Mouse (Mus musculus) adrenal gland, adult 2 months (tissue): ENCODE results near the gene Phf19. TPM values are rescaled to one million over a fixed set of nuclear protein-coding genes. Genes with fewer than 3 reads are reported as not detected.

Source experiments
- DNase-seq: peaks from one replicate; pipeline ENCODE4 v3.0.0; 2021
- long read RNA-seq: library from polyadenylated mRNA; stranded (forward); transcript quantifications from one replicate; pipeline ENCODE4 v2.0.0, GENCODE M21; 2021
- polyA plus RNA-seq: library from polyadenylated mRNA; depleted of rRNA; stranded (reverse); fragments of >200 nt; gene quantifications from 2 replicates; pipeline ENCODE4 v1.2.3, GENCODE M21; 2012; rRNA removed
- total RNA-seq, 2 experiments: library from RNA; stranded (reverse); gene quantifications; 2 replicates each; pipeline ENCODE4 v1.2.3; 2021

Gene Phf19
- total RNA-seq: 1 to 10 TPM; 1.2 to 1.7 TPM
- 1.1 and 1.5 TPM in 2 replicates for polyA plus RNA-seq
- long read RNA-seq, partial matches to known transcripts: 1 of 2 reads
- long read RNA-seq, other reads (novel, unspliced or antisense): 1 of 2 reads

DNA sequence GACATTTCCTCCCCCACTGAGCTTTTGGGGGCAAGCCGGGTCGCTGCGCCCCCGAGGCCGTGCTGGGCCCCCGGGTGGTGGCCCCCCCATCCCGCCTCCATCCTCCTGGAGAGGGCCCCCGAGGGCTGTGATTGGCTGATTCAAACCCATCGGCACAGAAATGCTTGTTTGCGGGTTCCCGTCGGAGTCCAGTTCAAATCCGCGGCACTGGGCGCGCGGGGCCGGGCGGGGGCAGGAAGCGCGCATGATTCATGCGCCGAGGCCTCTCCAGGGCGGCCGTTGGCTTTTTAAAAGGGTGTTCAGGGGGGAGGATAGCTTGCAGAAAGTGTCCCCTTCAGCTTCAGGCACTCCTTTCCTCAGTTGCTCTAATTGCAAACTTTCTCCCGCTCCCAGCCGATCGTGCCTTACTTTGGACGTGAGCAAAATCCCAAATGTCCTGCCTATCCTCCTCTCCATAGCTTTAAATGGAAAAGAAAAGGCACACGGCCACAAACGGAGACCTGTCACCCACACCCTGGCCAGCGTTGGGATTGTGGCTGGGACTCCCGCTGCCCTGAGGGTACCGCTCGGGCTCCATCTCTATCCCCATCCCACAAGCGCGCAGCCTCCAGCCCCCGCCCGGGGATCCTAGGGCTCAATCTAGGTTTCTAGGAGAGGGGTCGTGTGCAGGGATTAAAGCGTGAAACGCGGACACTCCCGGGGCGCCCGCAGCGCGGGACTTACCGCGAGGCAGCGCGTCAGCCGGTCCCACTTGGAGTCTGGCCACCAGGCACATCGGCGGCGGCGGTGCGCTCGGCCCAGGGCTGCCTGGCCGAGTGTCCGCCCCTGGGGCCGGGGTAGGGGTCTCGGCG is at the start of gene Phf19:
Gene Phf19 (minus strand): TSS at position 809 of the 851 bp plus-strand sequence.
- peak; percentile 72 for DNase-seq

DNA sequence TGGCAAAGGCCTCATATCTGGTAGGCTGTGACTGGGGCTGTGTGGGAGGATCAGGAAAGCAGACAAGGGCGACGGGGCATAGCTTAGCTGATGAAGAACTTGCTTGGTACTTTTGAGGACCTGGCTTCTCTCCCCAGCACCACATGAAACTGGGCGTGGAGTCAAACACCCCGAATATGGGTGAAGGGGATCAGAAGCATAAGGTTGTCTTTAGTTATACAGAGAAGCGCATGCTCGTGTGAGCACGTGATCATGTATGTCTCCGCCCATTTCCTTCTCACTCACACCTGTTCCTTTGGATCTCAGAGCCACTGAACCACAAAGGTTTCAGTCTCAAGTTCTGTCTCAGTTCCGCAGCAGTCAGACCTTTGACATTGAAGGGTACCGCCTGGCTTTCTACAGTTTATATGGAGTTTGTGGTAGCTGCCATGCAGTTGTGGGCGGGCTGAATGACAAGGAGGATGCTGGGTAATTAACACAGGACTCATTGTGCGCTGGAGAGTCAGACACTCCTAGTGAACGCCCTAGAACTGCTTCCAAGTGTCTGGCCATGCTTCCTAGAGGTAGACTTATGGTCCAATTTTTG is 49.6 kb upstream of the Phf19 start:
- no peak for DNase-seq

DNA sequence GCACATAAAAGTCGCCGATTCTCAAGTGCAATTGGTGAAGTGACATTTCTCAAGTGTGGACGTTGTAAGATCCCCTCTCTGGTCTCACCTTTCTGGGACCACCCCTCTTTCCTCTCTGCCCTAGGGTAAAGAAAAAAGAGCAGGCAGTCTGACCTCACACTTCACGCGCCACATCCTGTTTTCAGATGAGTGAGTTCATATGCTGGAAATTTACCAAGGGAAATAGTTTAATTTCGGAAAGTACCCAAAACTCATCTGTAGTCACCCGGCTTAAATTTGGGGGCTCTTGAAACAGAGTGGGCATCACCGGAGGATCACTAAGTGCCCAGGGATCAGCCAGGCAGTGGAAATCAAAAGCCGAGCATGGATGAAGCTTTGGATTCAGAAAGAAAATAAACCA is 49.1 kb upstream of the Phf19 start:
- no peak for DNase-seq

GRCm38 (mm10) chr2:34962211-34962610 is 48.4 kb upstream of the Phf19 start:
- DNase-seq: no peak

- peak; percentile 72 for DNase-seq
Observed at GRCm38 (mm10) chr2:34961481-34962036, 47.7 kb upstream of the Phf19 start, which contains the start of gene Traf1. Gene Traf1 (minus strand): TSS chr2:34961772.

GRCm38 (mm10) chr2:34960966-34961365 is 47.1 kb upstream of the Phf19 start:
- DNase-seq: no peak

DNA sequence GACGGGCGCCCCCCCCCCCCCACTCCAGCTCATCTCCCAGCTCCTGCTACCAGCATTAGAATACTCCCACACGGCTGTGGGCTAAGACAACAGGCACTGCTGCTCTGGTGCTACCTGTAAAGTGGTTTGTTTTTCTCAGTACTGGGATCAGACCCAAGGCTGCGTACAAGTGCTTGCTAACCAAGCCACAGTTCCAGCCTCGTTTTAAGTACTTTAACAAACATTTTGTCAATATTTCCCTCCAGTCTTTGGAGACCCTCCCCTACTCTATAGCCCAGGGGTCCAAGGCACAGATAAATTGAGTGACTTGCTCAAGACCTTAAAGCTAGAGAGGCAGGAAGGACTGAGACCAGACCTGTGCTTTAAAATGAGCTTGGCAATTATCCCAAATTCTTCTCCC is 46.6 kb upstream of the Phf19 start:
- no peak for DNase-seq

DNA sequence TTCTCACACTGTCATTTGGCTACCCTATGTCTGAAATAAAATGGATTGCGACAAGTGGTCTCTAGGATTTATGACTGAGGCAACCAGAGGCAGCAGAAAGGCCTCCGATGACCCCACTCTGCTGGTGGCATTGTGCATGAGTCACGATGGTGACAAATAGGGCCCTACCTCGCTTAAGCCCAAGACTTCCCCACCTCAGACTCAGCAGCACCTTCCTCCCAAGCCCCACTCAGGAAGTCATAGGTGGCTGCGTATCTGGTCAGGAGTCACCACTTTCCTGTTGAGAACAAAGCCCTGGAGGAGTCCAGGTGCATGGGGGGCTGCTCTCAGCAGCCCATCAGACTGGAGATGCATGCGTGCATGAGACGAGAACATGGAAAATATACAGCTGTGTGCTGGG is 44.8 kb upstream of the Phf19 start:
- DNase-seq: peak; percentile 33

GRCm38 (mm10) chr2:34958036-34958435 is 44.2 kb upstream of the Phf19 start:
- DNase-seq: no peak

DNA sequence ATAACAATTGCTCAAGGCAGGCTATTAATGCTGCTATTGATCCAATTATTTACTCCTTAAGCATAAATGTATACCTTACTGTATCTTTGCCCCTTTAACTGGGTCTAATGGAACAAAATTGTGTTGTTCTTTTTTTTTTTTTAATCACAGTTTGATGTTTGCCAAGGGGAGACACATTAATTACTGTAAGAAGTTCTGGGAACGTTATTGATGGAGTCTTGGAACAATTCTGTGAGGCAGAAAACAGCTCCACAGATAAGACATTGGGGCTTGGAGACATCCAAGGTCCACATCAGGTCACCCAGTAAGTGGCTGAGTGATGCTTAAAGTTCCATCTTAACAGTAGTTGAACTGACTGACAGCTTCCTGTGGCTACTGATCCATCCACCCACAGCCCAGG is 43.6 kb upstream of the Phf19 start:
- no peak for DNase-seq

GRCm38 (mm10) chr2:34956941-34957340 is 43.1 kb upstream of the Phf19 start:
- DNase-seq: no peak

DNA sequence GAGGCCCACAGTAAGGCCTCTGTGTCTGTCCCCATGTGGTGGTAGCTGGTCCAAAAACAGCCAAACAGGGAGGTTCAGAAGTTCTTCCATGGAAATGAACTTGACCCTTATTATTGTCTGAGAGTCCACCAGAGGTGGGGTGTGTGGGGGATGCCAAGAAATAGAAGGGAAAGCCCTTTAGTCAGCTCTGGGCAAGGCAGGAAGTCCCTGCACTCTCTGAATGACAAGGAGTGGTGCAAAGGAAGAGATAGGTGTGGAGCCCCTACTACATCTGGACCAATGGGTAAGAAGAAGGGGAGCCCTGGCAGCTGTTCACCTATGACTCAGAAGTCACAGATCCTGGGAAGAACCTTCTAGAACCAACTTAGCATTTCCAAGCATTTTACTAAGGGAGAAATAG is 40.5 kb upstream of the Phf19 start:
- no peak for DNase-seq

GRCm38 (mm10) chr2:34953547-34954116 is 39.8 kb upstream of the Phf19 start:
- DNase-seq: no peak

DNA sequence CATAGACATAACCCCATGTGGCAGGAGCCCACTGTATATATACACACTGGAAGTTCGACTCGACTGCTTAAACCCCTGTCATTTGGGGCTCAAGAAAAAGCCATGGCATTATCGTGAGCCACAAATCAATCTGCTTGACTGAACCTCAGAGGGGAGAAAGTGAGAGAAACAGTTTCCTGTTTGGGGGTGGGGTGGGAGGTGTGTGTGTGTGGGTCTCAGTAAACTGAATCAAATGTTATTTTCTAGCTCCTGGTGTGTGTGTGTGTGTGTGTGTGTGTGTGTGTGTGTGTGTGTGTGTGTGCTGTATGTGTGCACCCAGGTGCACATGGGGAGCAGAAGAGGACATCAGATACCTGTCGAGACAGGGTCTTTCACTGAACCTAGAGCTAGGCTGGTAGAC is 39.2 kb upstream of the Phf19 start:
- no peak for DNase-seq

DNA sequence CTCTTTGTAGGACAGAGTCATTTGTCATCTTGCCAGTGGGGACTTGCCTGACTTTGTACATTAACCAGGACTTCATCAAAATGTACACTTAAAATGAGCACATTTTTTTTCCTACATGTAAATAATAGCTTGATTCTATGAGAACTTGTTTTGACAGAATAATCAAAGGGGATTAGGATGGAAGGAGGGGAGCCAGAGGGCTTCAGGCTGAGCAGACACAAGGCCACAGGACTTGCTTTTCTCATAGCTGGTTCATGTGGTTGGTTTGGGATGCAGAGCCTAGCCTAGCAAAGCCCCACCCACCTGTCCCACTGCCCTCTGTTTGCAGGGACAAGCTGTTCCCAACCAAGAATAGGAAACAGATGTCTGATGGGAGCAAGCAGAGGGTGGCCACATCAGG is 37.6 kb upstream of the Phf19 start:
- no peak for DNase-seq

DNA sequence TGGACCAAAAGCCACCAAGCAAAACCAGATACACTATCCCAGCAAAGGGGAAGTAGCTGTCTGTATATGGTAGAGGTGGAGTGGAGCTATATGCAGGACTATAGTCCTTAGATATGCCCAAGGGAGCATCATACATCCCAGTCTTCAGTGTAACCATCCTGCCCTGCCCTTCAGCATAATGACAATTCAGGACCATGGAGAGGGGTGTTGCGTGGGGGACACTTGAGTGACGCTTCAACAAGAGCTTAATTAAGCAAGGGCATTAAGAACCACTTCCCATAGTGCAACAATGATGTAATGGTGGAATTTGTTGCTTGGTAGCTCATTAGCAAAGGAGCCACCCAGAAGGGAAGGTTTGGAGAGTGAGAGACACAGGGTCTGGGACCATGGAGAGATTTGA is 34.8 kb upstream of the Phf19 start:
- DNase-seq: no peak

DNA sequence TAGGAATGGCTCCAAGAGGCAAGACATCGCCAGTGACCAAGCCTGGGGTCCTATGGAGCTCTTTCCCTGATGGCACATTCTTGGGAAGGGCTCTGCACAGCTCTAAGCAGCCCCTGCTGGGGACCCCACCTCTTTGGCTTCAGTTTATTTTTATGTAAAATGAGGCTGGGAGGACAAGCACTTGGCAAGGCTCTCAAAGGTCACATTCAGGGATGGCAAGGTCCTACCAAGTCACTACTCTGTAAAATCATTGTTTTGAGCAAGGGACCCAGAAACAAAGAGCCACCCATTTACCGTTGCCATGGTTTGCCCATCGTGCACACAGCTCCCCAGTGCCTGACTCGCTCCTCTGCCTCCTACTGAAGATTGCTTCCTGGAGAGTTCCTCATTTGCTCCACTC is 32.2 kb upstream of the Phf19 start:
- DNase-seq: no peak

- no peak for DNase-seq
Observed at GRCm38 (mm10) chr2:34945580-34945979, 31.8 kb upstream of the Phf19 start.

- peak; percentile 52 for DNase-seq
Observed at GRCm38 (mm10) chr2:34944761-34945160, 30.9 kb upstream of the Phf19 start.

DNA sequence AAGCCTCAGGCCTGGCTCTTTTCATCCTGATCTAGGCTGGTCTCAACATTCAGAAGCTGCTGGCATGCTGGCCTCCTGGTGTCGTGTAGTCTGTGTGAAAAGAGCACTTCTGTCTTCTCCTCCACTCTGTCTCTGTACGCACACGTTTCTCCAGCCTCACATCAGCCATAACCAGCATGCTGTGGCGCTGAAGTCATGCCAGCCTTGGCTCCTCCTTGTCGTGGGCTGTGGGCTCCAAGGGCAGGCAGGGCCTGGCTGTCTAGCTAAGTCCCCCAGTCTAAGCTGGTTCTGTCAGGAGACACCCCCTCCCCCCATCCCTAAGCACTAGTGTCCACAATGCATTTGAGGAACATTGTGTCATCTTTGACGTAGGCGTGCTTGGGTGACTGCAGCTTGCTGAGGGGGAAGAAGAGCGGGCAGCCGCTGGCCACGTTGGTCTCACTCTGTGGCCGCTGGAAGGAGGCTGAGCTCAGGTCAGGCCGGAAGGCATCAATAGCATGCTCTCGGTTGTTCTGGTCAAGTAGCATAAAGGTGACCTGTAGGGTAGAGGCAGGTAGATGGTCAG is 29.8 kb upstream of the Phf19 start:
- no peak for DNase-seq

- no peak for DNase-seq
Observed at GRCm38 (mm10) chr2:34941061-34941675, 27.3 kb upstream of the Phf19 start.

DNA sequence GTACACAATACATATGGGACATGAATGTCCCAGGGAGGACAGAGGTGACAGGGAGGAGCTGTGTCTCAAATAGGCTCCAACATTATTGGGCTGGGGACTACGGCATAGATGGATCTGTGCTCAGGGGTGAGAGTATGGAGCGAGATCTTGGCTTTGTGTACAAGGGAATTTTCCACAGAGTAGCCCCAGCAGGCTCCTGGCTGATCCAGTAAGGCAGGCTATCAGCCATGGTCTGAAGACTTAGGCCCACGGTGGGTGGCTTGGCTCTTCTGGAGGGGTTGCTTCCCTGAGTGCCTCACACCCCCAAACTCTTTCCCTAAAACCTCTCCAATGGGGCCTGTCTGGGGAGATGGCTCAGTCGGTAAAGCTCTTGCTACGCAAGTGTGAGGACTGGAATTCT is 26.4 kb upstream of the Phf19 start:
- DNase-seq: no peak
